Mouse (Mus musculus) heart, adult 2 months (tissue): ENCODE measurements at regions not wholly inside any gene's neighbourhood (a gene's known extent, or its start where the extent isn't known, plus 50 kb on each side); places are given as distances from the start of the nearest gene placed in this dataset.

Source experiments
- CTCF ChIP-seq: fragments of 200-600 bp; IDR thresholded peaks from 2 replicates; pipeline ENCODE4 v1.8.1; 2022; ENCODE audit warnings: antibody characterized with exemption, mild to moderate bottlenecking, moderate library complexity
- EP300 ChIP-seq: fragments of 200-500 bp; IDR thresholded peaks from 2 replicates; pipeline ENCODE4 v1.6.1; 2011; ENCODE audit warnings: low read depth, low read length, control low read depth; ENCODE audit not compliant: insufficient read depth
- POLR2A ChIP-seq: fragments of 200-500 bp; IDR thresholded peaks from 2 replicates; pipeline ENCODE4 v1.6.1; 2011; ENCODE audit warnings: mild to moderate bottlenecking, low read depth, low read length, control low read depth; ENCODE audit not compliant: insufficient read depth

DNA sequence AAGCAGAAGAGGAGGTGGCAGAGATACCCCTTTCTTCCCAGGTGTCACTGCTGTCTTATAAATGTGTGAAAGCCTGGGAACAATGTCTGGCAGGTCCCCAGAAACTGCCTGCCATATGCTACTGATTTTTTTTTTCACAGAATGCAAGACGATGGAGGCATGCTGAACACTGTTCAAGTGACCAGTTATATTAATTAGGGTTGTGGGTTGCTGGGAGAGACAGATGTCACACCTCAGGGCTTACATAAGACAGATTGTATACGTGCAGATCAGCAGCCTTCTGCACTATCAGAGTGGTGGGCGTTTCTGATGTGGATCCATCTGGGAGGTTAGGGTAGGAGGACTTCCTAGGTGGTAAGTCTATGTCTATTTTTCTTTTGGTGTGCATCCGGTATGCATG lies 120.6 kb upstream of the Adra1b start:
- TF ChIP-seq CTCF (no peak), EP300 (no peak), POLR2A (no peak)
